Mouse (Mus musculus) embryo, embryonic 11 days (tissue): ENCODE measurements around the gene Maip1.
A peak's percentile ranks its signal among the peaks of the same experiment; 100 is the strongest.

Source experiments
- DNase-seq: peaks from one replicate; pipeline ENCODE4 v3.0.0-alpha.2; 2015

The Maip1 gene

GRCm38 (mm10) chr1:57429786-57430483, 23.8 kb downstream of the Maip1 start:
- DNase-seq = peak; percentile 76

GRCm38 (mm10) chr1:57433141-57433540, 27.0 kb downstream of the Maip1 start:
- no peak for DNase-seq

DNA sequence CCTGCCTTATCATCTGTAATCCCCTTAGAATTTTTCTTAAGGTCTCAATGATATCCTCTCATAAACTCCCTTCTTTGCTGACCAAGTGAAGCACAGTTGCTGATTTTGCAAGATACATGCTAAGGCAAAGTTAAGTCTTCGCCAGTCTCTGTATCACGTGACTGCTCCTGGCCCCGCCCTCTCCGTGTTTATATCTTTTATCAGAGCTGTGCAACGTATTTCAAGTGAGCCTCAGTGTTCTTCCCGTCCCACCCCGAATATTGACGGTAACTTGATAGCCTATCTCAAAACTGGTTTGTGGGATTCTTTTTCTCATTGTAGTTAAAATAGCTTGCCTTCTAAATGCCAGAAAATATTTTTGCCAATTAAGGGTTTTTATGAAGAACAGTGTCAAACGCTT, 30.3 kb downstream of the Maip1 start:
- no peak for DNase-seq

GRCm38 (mm10) chr1:57436954-57437353, 30.8 kb downstream of the Maip1 start:
- DNase-seq = peak; percentile 43

- no peak for DNase-seq
These were observed 32.9 kb downstream of the Maip1 start for GRCm38 (mm10) chr1:57439026-57439425.

- DNase-seq = no peak
These were observed 34.6 kb downstream of the Maip1 start for GRCm38 (mm10) chr1:57440771-57441170.

- DNase-seq = no peak
These were observed 39.6 kb downstream of the Maip1 start for GRCm38 (mm10) chr1:57445679-57446078.

GRCm38 (mm10) chr1:57450241-57450640, 44.1 kb downstream of the Maip1 start:
- no peak for DNase-seq

- DNase-seq = no peak
These were observed 54.3 kb downstream of the Maip1 start for GRCm38 (mm10) chr1:57460305-57460940.
